Mouse (Mus musculus) left cerebral cortex, postnatal 36 days (tissue): ENCODE data around the gene Olfr324. TPM values are rescaled to one million over a fixed set of nuclear protein-coding genes. Genes with fewer than 3 reads are reported as not detected.

Experiments used
- DNase-seq, 2 experiments: peaks; one replicate each; pipeline ENCODE4 v3.0.0; 2021 to 2022; ENCODE audit warnings: low spot score in 2 of 2, mixed read lengths in 1 of 2
- intact Hi-C: fragments of 180-260 bp; cut with DNase I; formaldehyde crosslinking; loops from one replicate; pipeline ENCODE4 v1.15.1; 2025
- total RNA-seq, 2 experiments: library from RNA; stranded (reverse); gene quantifications; 2 replicates each; pipeline ENCODE4 v1.2.3; 2021

The Olfr324 gene
- total RNA-seq, 2 experiments from 2014 or later: not detected

DNA sequence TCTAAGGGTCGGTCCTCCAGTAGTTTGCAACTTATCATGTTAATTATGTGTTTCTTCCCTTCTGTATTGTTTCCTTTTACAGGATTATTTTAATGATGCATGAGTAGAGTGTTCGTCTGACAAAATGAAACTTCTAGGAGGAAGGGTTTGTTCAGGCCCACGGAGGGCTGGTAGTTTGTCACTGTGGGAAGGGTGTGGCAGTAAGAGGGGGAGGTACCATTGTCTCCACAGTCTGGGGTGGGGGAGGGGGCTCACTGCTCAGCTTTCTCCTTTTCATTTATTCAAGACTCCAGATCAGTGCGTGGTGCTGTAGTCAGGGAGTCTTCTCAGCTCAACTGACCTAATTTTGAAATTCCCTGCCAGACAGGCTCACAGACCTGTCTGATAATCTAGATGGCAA, 31.2 kb downstream of the Olfr324 start:
- intact Hi-C loops: no loop called here
- DNase-seq: no peak

DNA sequence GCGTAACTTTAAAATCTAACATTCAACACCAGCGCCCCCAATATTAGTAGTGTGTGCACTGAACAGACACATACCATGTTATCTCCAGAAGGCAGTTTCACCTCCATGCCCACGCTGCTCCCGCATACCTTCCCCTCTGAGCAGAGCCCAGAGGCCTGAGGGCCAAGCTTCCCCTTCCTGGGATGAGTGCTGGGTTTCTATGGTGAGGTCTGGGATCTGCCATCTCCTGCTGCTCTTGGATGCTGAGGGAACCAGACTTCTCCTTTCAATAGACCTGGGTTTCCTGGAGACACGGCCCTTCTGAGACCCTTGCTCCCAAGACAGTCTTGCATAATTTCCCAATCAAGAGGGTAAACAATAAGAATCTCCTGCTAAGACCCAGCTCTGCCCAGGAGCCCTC, 35.5 kb downstream of the Olfr324 start, which contains the start of gene Olfr323:
Olfr323 (minus strand) TSS at position 101 of the 400 bp plus-strand sequence.
- intact Hi-C loops: no loop called here
- no peak for DNase-seq

DNA sequence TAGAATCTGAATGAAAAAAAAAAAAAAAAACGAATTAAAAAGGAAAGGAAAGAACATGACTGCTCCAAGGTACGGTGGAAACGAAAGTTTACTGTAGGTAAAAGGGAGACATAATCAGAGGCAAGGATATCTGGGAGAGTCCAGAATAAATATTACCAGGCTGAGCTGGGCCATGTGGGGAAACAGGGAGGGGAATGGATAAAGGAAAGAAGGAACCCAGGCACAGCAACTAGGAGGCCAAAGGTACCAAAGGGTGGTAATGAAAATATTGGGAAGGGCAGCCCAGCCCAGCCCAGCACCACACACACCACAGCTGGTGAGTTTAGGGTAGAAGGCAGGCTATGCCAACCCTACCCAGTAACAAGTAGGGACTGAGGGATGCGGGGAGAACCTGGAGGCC, 40.0 kb downstream of the Olfr324 start:
- intact Hi-C loops: no loop called here
- DNase-seq: no peak

DNA sequence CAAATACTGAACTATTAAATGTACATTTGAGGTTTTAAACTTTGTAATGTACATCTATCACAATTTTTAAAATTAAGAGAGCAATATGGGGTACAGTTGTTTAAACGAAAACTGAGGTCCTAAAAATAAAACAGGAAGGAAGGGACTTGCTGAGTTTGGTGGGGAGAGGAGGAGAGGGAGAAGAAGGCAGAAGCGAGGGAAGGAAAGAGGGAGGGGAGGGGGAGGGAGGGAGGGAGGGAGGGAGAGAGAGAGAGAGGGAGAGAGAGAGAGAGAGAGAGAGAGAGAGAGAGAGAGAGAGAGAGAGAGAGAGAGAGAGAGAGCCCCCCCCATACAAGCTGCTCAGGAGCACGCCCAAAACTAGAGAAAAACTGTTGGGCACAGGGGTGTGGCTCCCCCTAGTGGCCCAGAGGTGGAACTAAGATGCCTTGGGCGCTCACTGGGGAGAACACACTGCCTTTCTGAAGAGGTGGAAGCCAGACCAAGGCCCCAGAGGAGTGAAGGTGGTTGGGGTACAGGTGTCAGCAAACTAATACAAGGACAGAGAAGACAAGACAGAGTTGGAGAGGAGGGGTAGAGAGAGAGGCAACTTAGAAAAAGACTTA, 41.6 kb downstream of the Olfr324 start:
- intact Hi-C loops: loop anchor here (1.0 kb wide), 1 partner anchor 234 kb away; no protein-coding TSS in a partner anchor
- peak; percentile 30 to 32 for DNase-seq

DNA sequence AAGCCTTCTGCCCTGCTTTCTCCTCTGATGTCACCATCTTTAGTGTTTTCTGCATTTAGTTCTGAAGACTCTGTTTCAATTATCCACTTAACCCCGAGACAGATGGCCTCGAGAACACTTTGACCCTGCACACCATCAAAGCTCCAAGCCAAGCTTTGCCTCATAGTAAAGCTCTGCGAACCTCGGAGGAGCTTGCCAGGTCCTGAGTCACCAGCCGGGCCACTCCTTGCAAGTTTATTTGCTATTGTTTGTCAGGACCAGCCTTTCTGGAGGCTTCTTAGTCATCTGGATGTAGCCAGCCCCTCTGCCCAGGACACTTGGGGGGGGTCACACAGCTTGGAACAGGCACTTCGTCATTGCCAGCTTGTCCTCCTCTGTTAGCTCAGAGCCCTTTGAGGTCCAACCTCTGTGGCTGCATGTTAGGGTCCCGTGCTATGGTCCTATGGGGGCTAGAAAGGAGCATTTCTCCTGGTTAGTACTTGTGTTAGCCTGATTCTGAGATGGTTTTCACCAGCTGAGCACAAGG, 43.3 kb downstream of the Olfr324 start:
- intact Hi-C loops: no loop called here
- DNase-seq: no peak

DNA sequence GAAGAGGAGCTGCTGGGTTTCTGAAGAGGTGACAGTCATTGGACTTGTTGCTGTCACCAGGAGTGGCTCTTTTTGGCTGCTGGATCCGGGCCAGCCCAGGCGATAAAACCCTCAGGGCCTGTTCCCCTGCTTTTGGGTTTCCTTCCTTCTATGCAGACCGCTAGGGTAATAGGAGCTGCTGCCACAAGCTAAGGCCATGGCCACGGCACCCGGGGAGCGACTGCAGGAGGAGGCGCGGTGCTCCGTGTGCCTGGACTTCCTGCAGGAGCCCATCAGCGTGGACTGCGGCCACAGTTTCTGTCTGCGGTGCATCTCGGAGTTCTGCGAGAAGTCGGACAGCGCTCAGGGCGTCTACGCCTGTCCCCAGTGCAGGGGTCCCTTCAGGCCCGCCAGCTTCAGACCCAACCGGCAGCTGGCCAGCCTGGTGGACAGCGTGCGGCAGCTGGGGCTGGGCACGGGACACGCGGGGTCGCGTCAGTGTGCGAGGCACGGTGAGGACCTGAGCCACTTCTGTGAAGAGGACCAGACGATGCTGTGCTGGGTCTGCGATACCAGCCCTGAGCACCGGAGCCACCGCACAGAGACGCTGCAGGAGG, 45.5 kb downstream of the Olfr324 start, which contains the start of gene Trim58:
Trim58 (plus strand) TSS at position 194 of the 596 bp plus-strand sequence.
- intact Hi-C loops: no loop called here
- peak; percentile 7 to 9 for DNase-seq

DNA sequence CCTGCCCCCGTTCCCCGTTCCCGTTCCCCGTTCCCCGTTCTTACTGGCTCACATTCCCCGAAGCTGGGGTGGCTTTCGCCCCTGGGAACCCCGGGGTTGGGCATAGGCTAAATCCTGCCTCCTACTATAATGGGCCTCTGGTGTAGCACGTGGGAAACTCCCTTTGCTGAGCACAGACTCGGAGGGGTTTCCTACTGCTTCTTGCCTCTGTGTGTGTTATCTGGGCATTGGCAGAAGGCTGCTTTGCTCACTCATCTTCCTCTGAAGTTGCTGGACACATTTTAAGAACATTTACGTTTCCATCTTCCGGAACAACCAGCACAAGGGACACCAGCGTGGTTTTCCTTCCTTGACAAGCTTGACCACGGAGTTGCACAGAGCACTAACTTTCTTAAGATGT, 46.1 kb downstream of the Olfr324 start:
- intact Hi-C loops: no loop called here
- no peak for DNase-seq

DNA sequence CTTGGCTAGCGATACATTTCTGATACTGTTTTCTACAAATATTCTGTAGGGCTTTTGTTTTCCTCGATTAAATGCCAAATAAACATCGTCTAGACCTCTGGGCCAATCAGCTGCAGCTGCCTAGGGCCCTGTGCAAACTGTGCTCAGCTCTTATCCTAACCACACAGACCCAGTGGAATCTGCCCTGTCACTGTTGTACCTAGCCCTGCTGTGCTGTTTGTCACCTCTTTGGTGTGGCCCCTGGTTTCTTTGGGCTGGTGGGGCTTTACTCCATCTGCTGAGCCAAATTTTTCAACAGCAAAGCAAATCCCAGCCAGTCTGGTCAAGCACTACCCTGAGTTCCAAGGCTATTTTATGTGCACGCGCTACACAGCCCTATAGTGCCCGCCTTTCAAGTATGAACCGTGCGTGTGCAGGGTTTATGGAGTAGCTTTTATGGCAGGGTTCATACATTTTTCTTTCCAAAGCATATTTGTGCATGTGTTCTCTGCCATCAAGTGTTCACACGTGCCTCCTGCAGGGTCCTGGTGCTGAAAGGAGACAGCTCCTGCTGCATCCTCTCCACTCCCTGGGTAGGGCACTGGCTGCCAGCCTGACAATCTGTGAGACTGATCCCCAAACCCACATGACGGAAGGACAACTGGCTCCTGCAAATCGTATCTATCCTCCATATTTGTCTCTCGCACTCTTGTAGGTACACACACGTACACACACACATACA, 46.9 kb downstream of the Olfr324 start:
- no peak for DNase-seq

DNA sequence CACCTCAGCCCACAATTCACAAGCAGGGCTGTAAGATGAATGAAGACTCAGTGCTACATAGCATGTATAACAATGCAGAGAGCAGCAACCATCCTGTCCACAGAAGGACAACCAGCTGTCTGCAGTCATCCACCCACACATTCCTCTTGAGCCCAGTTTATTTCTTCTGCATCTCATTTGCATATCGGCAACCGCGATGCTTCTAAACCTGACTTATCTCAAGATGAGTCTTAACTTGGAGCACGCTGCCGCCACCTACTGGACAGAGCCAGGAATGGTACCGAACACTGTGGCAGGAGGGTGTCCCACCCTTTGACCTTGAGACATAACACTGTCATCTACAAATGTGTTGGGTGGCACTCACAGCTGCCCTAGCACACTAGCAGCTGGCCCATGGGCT, 48.4 kb downstream of the Olfr324 start:
- peak; percentile 10 to 22 for DNase-seq

More for the DNA sequence above, 46.9 kb downstream of the Olfr324 start:
- intact Hi-C loops: no loop called here

More for the DNA sequence above, 48.4 kb downstream of the Olfr324 start:
- intact Hi-C loops: no loop called here

Other genes starting within 250 kb of the Olfr324 start
- not detected for gene Lypd8, start 216.1 kb upstream of the Olfr324 start, total RNA-seq
- not detected for gene 1810065E05Rik, start 174.0 kb upstream of the Olfr324 start, total RNA-seq
- gene Gm12253, start 162.6 kb upstream of the Olfr324 start, total RNA-seq: not detected
- not detected for gene Lypd9, start 142.2 kb upstream of the Olfr324 start, total RNA-seq
- gene Olfr30, start 132.8 kb upstream of the Olfr324 start, total RNA-seq: not detected
- not detected for gene Olfr332, start 102.6 kb upstream of the Olfr324 start, total RNA-seq
- gene Olfr331, start 92.5 kb upstream of the Olfr324 start, total RNA-seq: not detected
- not detected for gene Olfr330, start 60.3 kb upstream of the Olfr324 start, total RNA-seq
- not detected for gene Olfr329-ps, start 48.7 kb upstream of the Olfr324 start, total RNA-seq
- under 1 TPM in 1 of 2 experiments, not detected in 1; 0.10 TPM for gene Olfr328, start 39.5 kb upstream of the Olfr324 start, total RNA-seq
- not detected for gene Olfr224, start 24.6 kb upstream of the Olfr324 start, total RNA-seq
- gene Olfr325, start 17.4 kb upstream of the Olfr324 start, total RNA-seq: not detected
- not detected for gene 2210407C18Rik, start 21.0 kb downstream of the Olfr324 start, total RNA-seq
- gene Olfr323, start 35.4 kb downstream of the Olfr324 start, total RNA-seq: not detected
- not detected for gene Trim58, start 45.4 kb downstream of the Olfr324 start, total RNA-seq
- not detected for gene Olfr322, start 63.7 kb downstream of the Olfr324 start, total RNA-seq
- not detected for gene Olfr320, start 86.0 kb downstream of the Olfr324 start, total RNA-seq
- not detected for gene Olfr319, start 104.0 kb downstream of the Olfr324 start, total RNA-seq
- under 1 TPM in 1 of 2 experiments, not detected in 1; 0.11 TPM for gene Olfr318, start 128.9 kb downstream of the Olfr324 start, total RNA-seq
- gene Olfr317, start 144.1 kb downstream of the Olfr324 start, total RNA-seq: not detected
- gene Olfr316, start 157.6 kb downstream of the Olfr324 start, total RNA-seq: 1 to 10 TPM in 1 of 2 experiments, under 1 TPM in 1; 0.79 to 1.0 TPM
- not detected for gene Olfr315, start 178.1 kb downstream of the Olfr324 start, total RNA-seq
- gene Olfr314, start 187.8 kb downstream of the Olfr324 start, total RNA-seq: not detected
- gene Fam183b, start 206.8 kb downstream of the Olfr324 start, total RNA-seq: 1 to 10 TPM; 2.2 to 2.9 TPM
- not detected for gene Olfr313, start 219.9 kb downstream of the Olfr324 start, total RNA-seq
- not detected for gene Olfr312, start 234.1 kb downstream of the Olfr324 start, total RNA-seq
- gene Olfr311, start 244.1 kb downstream of the Olfr324 start, total RNA-seq: not detected